Mouse (Mus musculus) left cerebral cortex, postnatal 14 days (tissue): ENCODE measurements around the gene Cd274. TPM values are rescaled to one million over a fixed set of nuclear protein-coding genes. Genes with fewer than 3 reads are reported as not detected.
"Not testable (repeated sequence)": the region's sequence is repeated elsewhere in the genome, so short reads cannot be mapped to it uniquely, and the experiment has no call there.

ENCODE experiments used
- DNase-seq, 2 experiments: peaks; one replicate each; pipeline ENCODE4 v3.0.0; 2021 to 2022; ENCODE audit warnings: low spot score in 2 of 2, mixed read lengths in 1 of 2
- intact Hi-C: fragments of 180-260 bp; cut with DNase I; formaldehyde crosslinking; loops from one replicate; pipeline ENCODE4 v1.15.1; 2025
- total RNA-seq, 2 experiments: library from RNA; stranded (reverse); gene quantifications; 2 replicates each; pipeline ENCODE4 v1.2.3; 2021

The Cd274 gene
- total RNA-seq, 2 experiments from 2014 or later = 0.59 to 0.79 TPM

- DNase-seq = no peak
- intact Hi-C loops = no loop called here
Measured at GRCm38 (mm10) chr19:29384994-29385393, 17.7 kb downstream of the Cd274 start.

GRCm38 (mm10) chr19:29385822-29386221 lies 18.6 kb downstream of the Cd274 start:
- no peak for DNase-seq
- intact Hi-C loops = no loop called here

- intact Hi-C loops = no loop called here
Measured at GRCm38 (mm10) chr19:29388818-29389217, 21.6 kb downstream of the Cd274 start.

GRCm38 (mm10) chr19:29390483-29390882 lies 23.2 kb downstream of the Cd274 start:
- DNase-seq = no peak
- intact Hi-C loops = no loop called here

More at GRCm38 (mm10) chr19:29388818-29389217, 21.6 kb downstream of the Cd274 start:
- DNase-seq = no peak

DNA sequence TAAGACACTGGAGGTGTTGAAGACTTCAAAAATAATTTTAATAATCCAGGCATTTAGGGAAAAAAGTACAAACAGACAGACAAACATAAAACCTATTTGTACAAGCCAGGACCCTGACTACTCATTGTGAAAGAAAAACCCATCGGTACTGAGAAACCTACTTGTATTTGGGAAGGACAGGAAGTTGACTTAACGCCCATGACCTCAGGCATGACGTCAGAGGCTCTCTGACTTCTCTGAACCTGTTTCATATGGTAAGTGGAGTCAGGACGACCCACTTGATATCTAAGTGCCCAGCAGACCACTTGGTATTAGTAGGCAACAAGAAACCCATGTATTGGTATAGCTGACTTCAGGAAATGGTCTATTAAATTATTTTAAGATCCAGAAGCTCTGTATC lies 24.0 kb downstream of the Cd274 start:
- DNase-seq = no peak
- intact Hi-C loops = no loop called here

DNA sequence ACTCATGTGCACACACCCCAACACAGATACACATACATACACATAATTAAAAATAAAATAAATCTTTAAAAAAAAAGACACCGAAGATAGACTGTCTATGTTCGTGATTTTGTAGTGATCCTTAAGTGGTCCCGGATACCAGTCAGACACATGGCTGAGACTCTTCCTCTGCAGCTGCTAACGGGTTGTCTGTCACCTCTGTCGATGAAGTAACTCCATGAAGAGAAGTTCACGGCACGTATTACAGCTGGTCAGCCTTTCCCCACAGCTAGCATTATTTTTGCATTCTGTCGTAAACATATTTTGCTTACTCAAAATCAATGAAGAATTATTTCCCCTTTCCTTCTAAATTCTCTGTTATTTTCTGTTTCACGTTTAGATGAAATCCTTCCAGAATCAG lies 26.1 kb downstream of the Cd274 start:
- intact Hi-C loops = no loop called here
- DNase-seq = no peak

DNA sequence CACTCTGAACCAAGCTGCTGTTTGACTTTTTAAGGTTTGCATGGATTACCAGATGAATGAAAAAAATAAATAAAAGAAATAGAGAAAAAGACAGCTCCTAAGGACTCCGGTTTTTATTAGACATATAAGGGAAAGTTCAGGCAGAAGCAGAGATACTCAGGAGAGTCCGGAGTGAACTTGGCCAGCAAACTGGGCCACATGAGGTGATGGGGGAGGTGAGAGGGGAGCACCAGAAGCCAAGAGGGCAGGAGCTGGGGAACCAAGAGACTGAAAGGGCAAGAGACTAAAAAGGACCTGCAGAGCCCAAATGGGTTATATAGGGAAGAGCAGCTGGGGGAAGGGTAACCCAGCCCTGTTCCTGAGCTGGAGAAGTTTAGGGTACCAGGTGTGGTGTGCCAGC lies 27.5 kb downstream of the Cd274 start:
- intact Hi-C loops = no loop called here
- no peak for DNase-seq

- no peak for DNase-seq
- intact Hi-C loops = no loop called here
Measured at GRCm38 (mm10) chr19:29396353-29396752, 29.1 kb downstream of the Cd274 start.

- DNase-seq = no peak
- intact Hi-C loops = no loop called here
Measured at GRCm38 (mm10) chr19:29399786-29400185, 32.5 kb downstream of the Cd274 start.

DNA sequence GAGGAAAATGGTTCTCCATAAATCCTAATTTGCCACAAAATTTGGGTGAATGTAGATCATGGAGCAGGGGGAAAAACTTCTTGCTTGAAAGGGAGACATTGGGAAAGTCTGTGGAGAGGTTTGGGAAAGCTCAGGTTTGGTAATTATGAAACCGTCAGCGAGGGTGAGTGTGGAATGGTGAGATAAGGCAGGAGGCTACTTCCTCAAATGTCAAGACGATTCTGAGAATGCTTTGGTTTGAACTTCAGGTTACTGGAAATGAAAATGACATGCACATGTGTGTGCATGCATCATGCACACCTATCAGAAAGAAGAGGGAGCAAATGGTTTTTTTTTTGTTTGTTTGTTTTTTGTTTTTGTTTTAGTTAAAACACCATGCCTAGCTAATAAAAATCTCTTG lies 33.2 kb downstream of the Cd274 start:
- no peak for DNase-seq
- intact Hi-C loops = no loop called here

DNA sequence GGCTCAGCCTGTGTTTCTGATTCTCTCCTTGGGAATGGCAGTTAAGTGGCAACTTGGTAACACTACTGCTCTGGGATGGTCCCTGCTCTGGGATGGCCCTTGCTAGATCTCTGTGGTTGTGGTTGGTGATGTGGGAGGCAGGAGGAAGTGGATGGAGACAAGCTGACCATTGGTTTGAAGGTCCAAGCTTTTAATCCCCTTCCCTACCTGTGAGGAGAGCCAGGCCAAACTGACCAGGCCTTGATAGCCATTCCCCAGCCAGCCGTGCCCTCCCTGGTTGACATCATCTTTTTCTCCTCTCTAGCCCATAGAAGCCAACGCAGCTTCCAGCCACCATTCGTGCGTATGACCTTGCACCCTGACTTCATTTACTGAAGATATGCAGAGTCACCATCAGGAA lies 35.4 kb downstream of the Cd274 start:
- DNase-seq = no peak
- intact Hi-C loops = no loop called here

DNA sequence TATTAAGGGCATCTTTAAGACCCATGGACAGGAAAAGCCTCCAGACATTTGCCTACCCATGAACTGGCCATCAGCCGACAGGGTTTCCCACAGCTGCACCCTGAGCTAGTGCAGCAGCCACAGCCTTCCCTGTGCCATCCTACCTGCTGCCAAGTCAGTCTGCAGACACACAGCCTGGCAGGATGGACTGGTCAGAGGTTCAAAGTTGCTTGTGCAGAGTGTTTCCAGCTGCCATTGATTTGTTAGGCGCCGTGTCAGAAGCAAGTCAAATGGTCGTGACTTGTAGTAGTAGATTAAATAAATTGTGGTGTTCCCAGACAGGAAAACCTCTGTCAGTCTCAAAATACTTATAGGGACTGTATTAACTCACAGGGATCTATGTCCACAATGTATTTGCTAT lies 36.0 kb downstream of the Cd274 start:
- intact Hi-C loops = no loop called here
- no peak for DNase-seq

- intact Hi-C loops = no loop called here
- peak in 1 of 2 experiments; percentile 17 for DNase-seq
Measured at GRCm38 (mm10) chr19:29405388-29405787, 38.1 kb downstream of the Cd274 start.

GRCm38 (mm10) chr19:29406042-29407017 lies 39.1 kb downstream of the Cd274 start:
- DNase-seq = no peak
- intact Hi-C loops = no loop called here

GRCm38 (mm10) chr19:29410619-29411018 lies 43.4 kb downstream of the Cd274 start, which contains the start of gene Pdcd1lg2:
Gene Pdcd1lg2, plus strand, starts transcription at chr19:29410919.
- intact Hi-C loops = no loop called here
- DNase-seq = no peak

- intact Hi-C loops = no loop called here
- peak; percentile 6 to 41 for DNase-seq
Measured at GRCm38 (mm10) chr19:29412476-29413420, 45.5 kb downstream of the Cd274 start.

DNA sequence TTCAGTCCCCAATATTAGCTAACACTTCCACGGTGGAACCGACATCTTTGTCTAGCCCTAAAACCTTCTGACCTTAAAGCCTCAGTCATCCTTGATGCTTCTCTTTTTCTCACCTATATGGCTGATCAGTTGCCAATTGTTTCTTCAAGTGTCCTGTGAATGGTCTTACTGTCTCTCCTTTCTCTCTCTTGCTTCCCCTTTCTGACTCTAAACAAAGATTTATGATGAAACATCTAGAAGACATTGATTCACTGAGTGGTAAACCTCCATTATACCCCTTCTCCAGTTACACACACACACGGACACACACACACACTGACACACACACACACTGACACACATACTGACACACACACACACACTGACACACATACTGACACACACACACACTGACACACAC lies 47.3 kb downstream of the Cd274 start:
- no peak for DNase-seq
- intact Hi-C loops = no loop called here

GRCm38 (mm10) chr19:29414917-29415316 lies 47.7 kb downstream of the Cd274 start:
- DNase-seq, intact Hi-C loops: not testable (repeated sequence)

DNA sequence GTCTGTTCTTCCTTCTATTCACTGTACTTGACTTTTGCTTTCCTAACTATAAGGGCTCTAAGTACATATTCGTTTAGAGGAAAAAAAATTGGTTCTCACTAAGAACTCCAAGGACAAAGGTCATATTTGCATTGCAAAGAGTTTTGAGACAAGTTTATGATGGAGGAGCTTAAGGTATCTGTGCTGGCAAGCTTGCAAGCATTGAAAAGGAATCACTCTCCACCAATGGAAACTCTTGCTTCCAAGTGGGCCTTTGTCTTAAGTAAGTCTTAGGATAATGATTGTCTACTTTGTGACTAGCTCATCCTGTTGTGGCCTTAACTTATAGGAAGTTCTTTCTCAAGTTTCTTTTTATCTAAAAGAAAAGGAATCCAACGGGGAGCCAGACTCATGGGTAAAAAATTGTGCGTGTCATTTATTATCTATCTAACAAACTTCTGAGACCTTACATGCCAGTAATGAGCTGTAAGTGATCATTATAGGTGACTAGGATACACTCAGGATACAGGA lies 49.2 kb downstream of the Cd274 start:
- no peak for DNase-seq
- intact Hi-C loops = no loop called here

GRCm38 (mm10) chr19:29417188-29417587 lies 49.9 kb downstream of the Cd274 start:
- intact Hi-C loops = no loop called here
- no peak for DNase-seq
